Mouse (Mus musculus): ENCODE results near the gene Slc15a1.

DNA sequence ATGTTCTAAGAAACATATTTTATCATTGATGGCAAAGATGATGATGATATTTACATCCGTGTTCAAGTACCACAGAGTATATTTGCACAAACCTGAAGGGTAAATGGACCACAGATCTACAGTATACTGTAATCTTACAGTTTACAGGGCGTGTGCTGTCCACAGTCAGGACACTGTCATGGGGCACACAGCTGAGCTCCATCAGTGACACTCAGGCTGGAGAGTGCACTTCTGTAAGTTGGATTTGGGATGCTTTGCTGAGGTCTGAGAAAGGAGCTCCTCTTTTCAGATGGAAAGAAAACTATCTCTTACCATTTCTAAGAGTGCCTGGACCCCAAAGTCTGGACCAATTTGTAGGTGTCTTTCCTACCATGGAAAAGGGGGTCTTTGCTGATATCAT is 9.9 kb downstream of the Slc15a1 start:
- TF ChIP-seq POLR2A (IDR thresholded peaks at IDR 0.05; ENCODE audit: borderline replicate concordance, extremely low read depth, low read depth, low read length) (no peak), CTCF (IDR thresholded peaks at IDR 0.05; ENCODE audit: insufficient read depth, low read length) (no peak)
